Mouse (Mus musculus) cerebellum, postnatal 25 days (tissue): ENCODE data around the gene Lrp6.
A peak's percentile ranks its signal among the peaks of the same experiment; 100 is the strongest.

Source experiments
- DNase-seq, 2 experiments: peaks; one replicate each; pipeline ENCODE4 v3.0.0; 2021; ENCODE audit warnings: mixed read lengths in 2 of 2

The Lrp6 gene

GRCm38 (mm10) chr6:134567986-134568556 lies 1.3 kb upstream of the Lrp6 start:
- DNase-seq = no peak

- DNase-seq = no peak
Measured at GRCm38 (mm10) chr6:134566248-134566817, 432 bp downstream of the Lrp6 start.

- peak in 1 of 2 experiments; percentile 39 for DNase-seq
Measured at GRCm38 (mm10) chr6:134565606-134566247, 1.0 kb downstream of the Lrp6 start.

- DNase-seq = no peak
Measured at GRCm38 (mm10) chr6:134564539-134564938, 2.2 kb downstream of the Lrp6 start.

- DNase-seq = no peak
Measured at GRCm38 (mm10) chr6:134559635-134560034, 7.1 kb downstream of the Lrp6 start.

GRCm38 (mm10) chr6:134558546-134559129 lies 8.1 kb downstream of the Lrp6 start:
- DNase-seq = no peak

- no peak for DNase-seq
Measured at GRCm38 (mm10) chr6:134557043-134557442, 9.7 kb downstream of the Lrp6 start.

GRCm38 (mm10) chr6:134556185-134556950 lies 10.4 kb downstream of the Lrp6 start:
- DNase-seq = no peak

- no peak for DNase-seq
Measured at GRCm38 (mm10) chr6:134555178-134555577, 11.6 kb downstream of the Lrp6 start.

- no peak for DNase-seq
Measured at GRCm38 (mm10) chr6:134554230-134554629, 12.5 kb downstream of the Lrp6 start.

GRCm38 (mm10) chr6:134551007-134551406 lies 15.8 kb downstream of the Lrp6 start:
- DNase-seq = no peak

GRCm38 (mm10) chr6:134550396-134550795 lies 16.4 kb downstream of the Lrp6 start:
- DNase-seq = no peak

- DNase-seq = no peak
Measured at GRCm38 (mm10) chr6:134544843-134545242, 21.9 kb downstream of the Lrp6 start.

GRCm38 (mm10) chr6:134544093-134544492 lies 22.7 kb downstream of the Lrp6 start:
- no peak for DNase-seq

GRCm38 (mm10) chr6:134543607-134544006 lies 23.2 kb downstream of the Lrp6 start:
- DNase-seq = no peak

GRCm38 (mm10) chr6:134542374-134542773 lies 24.4 kb downstream of the Lrp6 start:
- no peak for DNase-seq

- DNase-seq = no peak
Measured at GRCm38 (mm10) chr6:134540161-134540560, 26.6 kb downstream of the Lrp6 start.

GRCm38 (mm10) chr6:134539459-134539858 lies 27.3 kb downstream of the Lrp6 start:
- no peak for DNase-seq

GRCm38 (mm10) chr6:134538805-134539204 lies 28.0 kb downstream of the Lrp6 start:
- DNase-seq = no peak

GRCm38 (mm10) chr6:134537461-134538117 lies 29.2 kb downstream of the Lrp6 start:
- no peak for DNase-seq

GRCm38 (mm10) chr6:134535169-134535568 lies 31.6 kb downstream of the Lrp6 start:
- DNase-seq = no peak

- DNase-seq = no peak
Measured at GRCm38 (mm10) chr6:134533021-134533420, 33.7 kb downstream of the Lrp6 start.

- DNase-seq = no peak
Measured at GRCm38 (mm10) chr6:134531950-134532349, 34.8 kb downstream of the Lrp6 start.
